Mouse (Mus musculus) sigmoid colon, adult 10 weeks (tissue): Measurements from ENCODE around the gene Cwc25. TPM values are rescaled to one million over a fixed set of nuclear protein-coding genes. Genes with fewer than 3 reads are reported as not detected.

Source experiments
- polyA plus RNA-seq: library from polyadenylated mRNA; stranded (reverse); fragments of 350-450 nt; fragmentation: Illumina TruSeq; extraction: RNeasy Lipid Tissue Mini Kit (QIAGEN cat#74804); gene quantifications from one replicate; pipeline ENCODE4 v1.2.3, GENCODE M21; 2014; ENCODE audit warnings: low read depth, low replicate concordance

The Cwc25 gene
- 16.8 TPM for polyA plus RNA-seq

DNA sequence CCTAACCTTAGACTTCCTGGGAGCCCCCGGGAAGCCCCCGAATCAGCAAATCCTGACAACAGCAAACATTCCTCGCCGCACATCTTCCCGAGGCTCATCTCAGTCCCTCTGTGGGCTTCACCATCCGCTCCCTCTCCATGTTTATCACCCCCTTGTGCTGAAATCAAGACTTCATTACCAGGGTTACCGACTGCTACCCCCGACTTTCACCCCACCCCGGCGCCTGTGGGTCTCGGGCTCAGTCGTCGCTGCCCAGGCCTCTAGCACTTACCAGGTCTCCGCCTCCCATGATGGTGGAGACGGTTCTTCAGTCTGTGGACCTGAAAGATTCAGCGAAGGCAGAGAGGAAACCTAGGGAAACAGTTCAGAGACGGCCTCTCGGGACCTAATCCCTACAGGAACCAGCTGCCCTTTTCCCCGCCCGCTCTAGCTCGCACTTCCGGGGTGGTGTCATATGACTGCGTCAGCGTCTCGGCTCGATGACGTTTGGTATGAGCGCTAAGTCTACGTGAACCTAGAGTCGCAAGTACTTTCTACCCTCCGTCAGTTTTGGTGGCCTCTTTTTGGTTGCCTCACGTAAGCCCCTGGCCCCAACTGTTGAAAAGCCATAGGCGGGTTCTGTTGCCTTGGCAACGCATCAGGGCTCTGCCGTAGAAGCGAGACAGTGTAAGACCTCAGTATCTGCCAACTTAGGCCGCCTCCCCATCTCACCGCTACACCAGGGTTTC, at the start of gene Cwc25:
Gene Cwc25, minus strand, starts transcription at position 403 of the 728 bp plus-strand sequence.

DNA sequence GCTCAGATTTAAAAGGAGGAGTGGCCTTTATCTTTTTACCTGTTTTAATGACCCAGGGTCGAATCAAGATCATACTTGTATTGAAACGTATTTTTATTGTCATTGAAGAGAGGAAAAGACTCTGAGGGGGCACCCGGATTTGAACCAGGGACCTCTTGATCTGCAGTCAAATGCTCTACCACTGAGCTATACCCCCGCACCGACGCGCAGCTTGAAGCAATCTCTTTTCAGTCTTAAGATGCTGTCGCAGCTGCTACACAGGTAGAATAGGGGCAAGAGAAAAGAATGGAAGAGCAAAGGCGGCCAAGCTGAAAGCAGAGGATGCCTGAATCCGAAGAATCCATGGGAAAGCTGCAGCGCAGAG, 32.4 kb upstream of the Cwc25 start, which contains the start of gene Lasp1:
Gene Lasp1, plus strand, starts transcription at position 219 of the 364 bp plus-strand sequence.

DNA sequence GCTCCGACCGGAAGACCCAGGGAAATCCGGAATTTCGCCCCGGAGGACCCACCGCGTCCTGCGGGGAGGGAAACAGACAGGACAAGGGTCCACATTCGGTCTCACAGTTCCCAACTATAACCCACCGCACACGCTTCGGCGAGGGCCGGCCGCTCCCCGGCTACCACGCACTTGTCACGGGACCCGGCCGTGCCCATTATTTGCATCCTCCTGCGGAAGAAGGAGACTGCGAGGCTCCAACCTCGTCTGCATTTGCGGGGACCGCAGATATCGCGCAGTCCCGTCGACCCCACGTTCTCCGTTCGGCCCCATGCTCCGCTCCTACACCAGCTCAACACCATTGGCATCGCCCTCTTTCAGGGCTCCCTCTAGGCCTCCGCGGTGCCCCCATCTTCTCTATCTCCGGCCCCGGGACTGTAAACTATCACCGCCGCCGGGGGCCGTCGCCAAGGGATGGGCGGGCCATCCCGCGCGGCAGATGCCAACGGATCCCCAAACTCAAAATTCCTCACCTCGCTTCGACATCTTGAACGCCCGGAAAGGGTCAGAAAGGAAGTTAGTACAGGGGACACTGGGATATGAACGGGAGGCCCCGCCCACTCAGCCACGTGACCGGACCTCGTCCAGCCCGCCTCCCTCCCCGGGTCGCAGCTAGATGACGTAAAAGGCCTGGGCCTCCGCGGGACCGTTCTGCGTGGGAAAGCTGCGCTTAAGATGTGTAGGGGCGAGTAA, 15.6 kb upstream of the Cwc25 start, which contains the start of gene Rpl23:
Gene Rpl23, minus strand, starts transcription at position 606 of the 732 bp plus-strand sequence.

DNA sequence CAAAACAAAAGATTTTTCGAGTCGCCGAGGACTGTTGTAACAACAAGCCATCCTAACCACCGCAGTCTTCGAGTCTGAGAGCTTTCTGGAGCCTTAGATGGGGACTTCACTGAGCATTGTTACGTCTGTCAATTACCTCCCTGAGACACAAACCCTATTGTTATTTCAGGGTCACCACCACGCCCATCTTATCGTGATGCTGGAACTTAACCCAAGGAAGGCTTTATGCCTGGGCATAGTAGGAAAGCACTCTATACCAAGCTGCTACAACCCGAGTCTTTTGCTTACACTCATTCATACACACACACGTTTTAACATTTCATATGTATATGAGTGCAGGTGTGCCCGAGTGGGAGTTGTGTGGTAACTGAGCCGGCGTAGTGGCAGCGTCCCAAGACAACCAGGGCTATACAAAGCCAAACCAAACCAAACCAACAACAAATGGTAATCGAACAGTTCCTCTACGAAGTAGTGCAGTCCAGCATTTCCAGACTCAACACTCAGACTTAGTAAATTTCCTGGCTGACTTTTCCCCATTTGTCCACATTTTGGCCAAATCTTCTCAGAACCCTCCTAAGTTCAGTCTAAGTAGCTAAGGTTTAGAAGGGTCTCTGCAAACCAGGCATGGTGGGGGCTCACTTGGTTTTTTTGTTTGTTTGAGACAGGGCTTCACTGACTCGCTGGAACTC, 9.6 kb upstream of the Cwc25 start, which contains the start of gene 1700001P01Rik:
Gene 1700001P01Rik, minus strand, starts transcription at position 111 of the 689 bp plus-strand sequence.

DNA sequence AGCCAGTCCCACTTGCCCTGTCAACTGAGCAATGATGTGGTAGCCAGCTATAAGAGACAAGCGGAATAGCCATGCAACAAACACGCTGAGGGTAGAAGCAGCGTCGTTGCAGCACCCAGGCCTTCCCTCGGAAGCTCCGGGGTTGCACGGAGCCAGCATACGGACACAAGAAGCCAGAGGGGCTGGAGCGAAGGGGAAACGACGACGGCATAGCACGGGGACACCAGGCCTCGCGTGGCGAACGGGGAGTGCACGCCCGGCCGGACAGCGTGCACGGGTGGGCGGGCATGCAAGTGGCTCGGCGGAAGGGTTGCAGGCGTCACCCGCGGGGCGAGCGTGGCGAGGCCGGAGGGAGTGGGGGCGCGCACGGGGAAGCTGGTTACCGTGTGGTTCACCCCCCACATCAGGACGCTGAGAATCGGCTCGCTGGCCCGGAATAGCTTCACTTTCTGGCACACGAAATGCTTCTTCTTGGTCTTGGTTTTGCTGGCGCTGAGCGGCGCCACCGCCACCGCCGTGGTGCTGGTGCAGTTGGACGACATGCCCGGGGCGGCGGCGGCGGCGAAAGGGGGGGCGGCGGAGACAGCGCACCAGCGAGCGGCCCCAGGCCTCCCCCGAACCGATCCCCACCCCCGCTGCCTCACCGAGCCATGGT, 22.2 kb downstream of the Cwc25 start, which contains the start of gene Pip4k2b:
Gene Pip4k2b, minus strand, starts transcription at position 642 of the 655 bp plus-strand sequence.

DNA sequence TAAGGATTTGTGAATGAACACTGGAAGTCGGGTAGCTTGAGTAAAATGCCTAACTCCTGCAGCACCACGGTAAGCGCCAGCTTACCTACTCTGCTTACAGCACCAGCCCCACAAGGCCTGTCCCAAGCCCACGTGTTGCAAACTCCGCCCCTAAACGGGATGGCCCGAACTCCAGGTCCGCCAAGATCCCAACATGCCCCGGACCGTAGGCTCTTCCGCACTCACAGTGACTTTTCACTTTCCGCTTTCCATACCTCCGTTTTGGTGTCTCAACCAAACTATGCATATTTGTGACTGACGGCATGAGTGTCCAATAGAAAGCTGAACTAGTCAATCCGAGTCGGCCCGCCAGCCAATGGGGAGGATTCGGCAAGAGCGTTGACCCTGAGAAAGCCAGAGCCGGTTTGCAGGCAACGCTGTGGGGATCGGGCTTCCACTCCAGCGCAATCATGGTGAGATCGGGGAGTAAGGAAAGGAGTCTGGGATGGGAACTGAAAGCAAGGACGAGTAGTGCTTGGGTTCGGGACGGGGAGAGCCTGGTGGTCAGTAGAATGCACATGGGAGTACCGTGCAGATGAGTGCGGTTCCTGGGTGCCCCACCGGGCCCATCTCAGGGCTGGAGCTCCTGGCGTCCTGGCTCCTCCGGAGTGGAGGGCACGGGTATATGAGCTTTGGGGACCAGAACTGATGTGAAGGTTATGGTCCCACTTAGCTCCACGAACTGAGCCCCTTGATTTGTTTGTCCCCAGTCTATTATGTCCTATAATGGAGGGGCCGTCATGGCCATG, 63.1 kb downstream of the Cwc25 start, which contains the start of gene Psmb3:
Gene Psmb3, plus strand, starts transcription at position 361 of the 788 bp plus-strand sequence.

DNA sequence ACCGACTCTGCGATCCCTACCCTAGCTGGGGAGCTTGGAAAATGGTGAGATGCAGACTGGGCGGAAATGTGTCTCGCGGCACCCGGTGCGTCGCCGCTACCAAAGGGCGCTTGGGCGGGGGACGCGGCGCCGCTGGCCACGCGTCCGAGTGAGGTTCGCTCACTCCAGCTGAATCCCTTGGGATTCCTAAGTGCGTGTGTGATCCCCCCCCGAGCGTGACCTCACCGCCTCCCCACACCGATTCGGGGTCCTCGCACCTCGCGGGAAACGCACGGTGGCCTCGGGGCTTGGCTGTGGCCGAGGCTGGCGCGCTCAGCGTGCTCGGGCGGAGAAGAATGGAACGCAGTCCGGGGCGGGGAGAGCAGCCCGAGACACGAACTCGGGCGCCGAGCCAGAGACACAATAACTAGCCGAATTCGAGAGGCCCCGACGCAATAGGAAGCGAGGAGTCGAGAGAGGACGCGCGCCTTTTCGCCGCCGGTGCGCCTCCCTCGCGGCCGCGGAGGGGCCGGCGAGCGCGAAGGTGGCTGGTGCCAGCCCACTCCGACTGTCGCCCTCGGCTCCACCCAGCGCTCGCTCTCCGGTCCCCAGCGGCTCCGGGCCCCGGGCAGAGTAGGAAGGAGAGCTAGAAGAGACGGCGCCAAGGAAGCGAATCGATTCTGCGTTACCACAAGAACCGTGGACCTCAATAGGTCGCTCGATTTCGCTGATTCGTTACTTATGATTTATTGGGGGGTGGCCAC, 66.2 kb downstream of the Cwc25 start, which contains the start of gene Pcgf2:
Gene Pcgf2, minus strand, starts transcription at position 495 of the 743 bp plus-strand sequence.

Other genes starting within 250 kb of the Cwc25 start
- gene Srcin1, start 190.4 kb downstream of the Cwc25 start, polyA plus RNA-seq: 0.44 TPM
- not detected for gene Epop, start 136.9 kb downstream of the Cwc25 start, polyA plus RNA-seq
- 6.1 TPM for gene Mllt6, start 103.1 kb downstream of the Cwc25 start, polyA plus RNA-seq
- 24.5 TPM for gene Cisd3, start 80.7 kb downstream of the Cwc25 start, polyA plus RNA-seq
- 6.7 TPM for gene Pcgf2, start 66.1 kb downstream of the Cwc25 start, polyA plus RNA-seq
- 11.0 TPM for gene Psmb3, start 63.2 kb downstream of the Cwc25 start, polyA plus RNA-seq
- 5.3 TPM for gene Pip4k2b, start 21.9 kb downstream of the Cwc25 start, polyA plus RNA-seq
- not detected for gene 1700001P01Rik, start 9.4 kb upstream of the Cwc25 start, polyA plus RNA-seq
- gene Rpl23, start 15.9 kb upstream of the Cwc25 start, polyA plus RNA-seq: 2,348 TPM
- gene Lasp1, start 32.4 kb upstream of the Cwc25 start, polyA plus RNA-seq: 74.4 TPM
- gene B230217C12Rik, start 74.2 kb upstream of the Cwc25 start, polyA plus RNA-seq: 2.6 TPM
- gene Fbxo47, start 117.6 kb upstream of the Cwc25 start, polyA plus RNA-seq: 0.85 TPM
- 0.16 TPM for gene Plxdc1, start 219.9 kb upstream of the Cwc25 start, polyA plus RNA-seq
- gene Arl5c, start 229.6 kb upstream of the Cwc25 start, polyA plus RNA-seq: 1.5 TPM